Mouse (Mus musculus) midbrain, embryonic 13.5 days (tissue): Measurements from ENCODE around the gene Degs2. TPM values are rescaled to one million over a fixed set of nuclear protein-coding genes. Genes with fewer than 3 reads are reported as not detected.

ENCODE experiments used
- ATAC-seq: fragments of 200-750 bp; cut with Nextera tagmentation; 2 replicates; pipeline ENCODE4 v1.8.0; 2017; ENCODE audit warnings: mild to moderate bottlenecking, moderate TSS enrichment, moderate library complexity
- H3K27ac ChIP-seq: fragments of 300-500 bp; sonication (generic); 2 replicates; pipeline ENCODE4 v1.5.1; 2015; ENCODE audit warnings: inconsistent platforms, mild to moderate bottlenecking, moderate library complexity
- H3K27me3 ChIP-seq: fragments of 300-500 bp; sonication (generic); 2 replicates; pipeline ENCODE4 v1.6.1; 2015; ENCODE audit warnings: mild to moderate bottlenecking, inconsistent platforms
- H3K36me3 ChIP-seq: fragments of 300-500 bp; sonication (generic); 2 replicates; pipeline ENCODE4 v1.6.1; 2015; ENCODE audit warnings: mild to moderate bottlenecking, inconsistent platforms
- H3K4me1 ChIP-seq: fragments of 300-500 bp; sonication (generic); replicated peaks from 2 replicates; pipeline ENCODE4 v1.6.1; 2015; ENCODE audit warnings: inconsistent platforms
- H3K4me2 ChIP-seq: fragments of 300-500 bp; sonication (generic); replicated peaks from 2 replicates; pipeline ENCODE4 v1.6.1; 2015; ENCODE audit warnings: moderate library complexity, mild to moderate bottlenecking, inconsistent platforms
- H3K4me3 ChIP-seq: fragments of 300-500 bp; sonication (generic); replicated peaks from 2 replicates; pipeline ENCODE4 v1.5.1; 2015; ENCODE audit warnings: mild to moderate bottlenecking, inconsistent platforms
- H3K9ac ChIP-seq: fragments of 300-500 bp; sonication (generic); replicated peaks from 2 replicates; pipeline ENCODE4 v1.6.1; 2015; ENCODE audit warnings: mild to moderate bottlenecking, inconsistent platforms
- H3K9me3 ChIP-seq: fragments of 300-500 bp; sonication (generic); 2 replicates; pipeline ENCODE4 v1.6.1; 2016; ENCODE audit warnings: mild to moderate bottlenecking, inconsistent platforms
- WGBS: fragments of 180-500 bp; shearing (Covaris S2); methylation state at CpG from one replicate; pipeline ENCODE4 v1.1.7; 2015; 5-methylcytosine and 5-hydroxymethylcytosine counted together
- microRNA counts: library from miRNA; unstranded; fragments of <30 nt; microRNA quantifications from one replicate; lab custom pipeline; 2016
- microRNA-seq: library from miRNA; unstranded; fragments of <30 nt; microRNA quantifications from one replicate; pipeline ENCODE4, GENCODE M21; 2016
- polyA plus RNA-seq: library from polyadenylated mRNA; unstranded; fragments of >200 nt; fragmentation: Nextera tagmentation; extraction: Ambion mirVana; gene quantifications from 2 replicates; pipeline ENCODE4 v1.2.1, GENCODE M21; 2015

Gene Degs2
- polyA plus RNA-seq, 1 experiment from 2014 or later: 3.8 TPM

DNA sequence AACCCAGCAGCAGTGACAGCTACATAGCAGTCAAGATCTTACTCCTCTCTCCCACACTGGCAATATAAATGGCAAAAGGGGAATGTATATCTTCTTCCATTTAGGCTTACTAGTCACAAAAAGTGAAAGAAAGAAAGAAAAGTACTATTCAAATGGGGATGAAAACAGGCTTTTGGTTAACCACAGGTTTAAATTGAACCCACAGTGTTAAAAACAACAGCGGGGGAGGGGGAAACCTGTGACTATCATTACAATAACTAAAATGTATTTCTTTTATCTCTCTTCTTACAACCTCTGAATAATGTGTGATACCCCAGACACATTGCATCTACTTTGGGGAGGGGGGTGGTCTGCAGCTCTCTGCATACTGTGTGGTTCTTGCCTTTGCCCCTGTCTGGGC lies 55.9 kb downstream of the Degs2 start:
- 100% methylated on average over 1 of the region's 1 CpGs for WGBS

DNA sequence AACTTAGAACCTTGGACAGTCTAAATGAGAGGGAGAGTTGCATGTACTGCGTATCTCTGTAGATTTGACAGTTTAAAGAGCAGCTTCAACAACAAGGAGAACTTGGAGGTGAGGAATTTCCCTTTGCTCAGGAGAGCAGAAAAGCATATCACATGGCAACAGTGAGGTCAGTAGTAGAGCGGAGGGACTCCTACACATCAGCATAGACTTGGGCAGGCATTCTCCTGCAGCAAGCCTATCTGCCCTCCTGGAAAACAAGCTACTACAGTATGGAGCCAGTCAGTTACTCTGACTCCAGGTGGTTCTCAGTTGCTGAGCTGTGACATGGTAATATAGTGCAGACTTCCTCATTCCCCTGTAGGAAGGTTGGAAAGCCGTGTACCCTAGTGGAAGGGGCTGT lies 60.1 kb downstream of the Degs2 start:
- Histone ChIP-seq H3K27ac (no peak overlapping the region), H3K4me2 (no peak overlapping the region), H3K4me1 (0 out of 2 replicates have a peak, but pooled peaks cover 3% of the 10 kb centered on the region), H3K4me3 (no peak overlapping the region), H3K27me3 (no peaks in the 10 kb centered on the region), H3K9me3 (no peaks in the 10 kb centered on the region), H3K36me3 (peaks cover 6% of the 10 kb centered on the region; the same call in 1 of the 2 replicates), H3K9ac (no peak overlapping the region)
- 97% methylated on average over 3 of the region's 3 CpGs for WGBS
- no peak for ATAC-seq

More for the DNA sequence above, 55.9 kb downstream of the Degs2 start:
- Histone ChIP-seq H3K27me3 (no peaks in the 10 kb centered on the region), H3K4me1 (0 out of 2 replicates have a peak, but pooled peaks cover 3% of the 10 kb centered on the region), H3K27ac (no peak overlapping the region), H3K9ac (no peak overlapping the region), H3K4me2 (no peak overlapping the region), H3K9me3 (no peaks in the 10 kb centered on the region), H3K4me3 (no peak overlapping the region), H3K36me3 (peaks cover 26% of the 10 kb centered on the region)
- no peak for ATAC-seq

DNA sequence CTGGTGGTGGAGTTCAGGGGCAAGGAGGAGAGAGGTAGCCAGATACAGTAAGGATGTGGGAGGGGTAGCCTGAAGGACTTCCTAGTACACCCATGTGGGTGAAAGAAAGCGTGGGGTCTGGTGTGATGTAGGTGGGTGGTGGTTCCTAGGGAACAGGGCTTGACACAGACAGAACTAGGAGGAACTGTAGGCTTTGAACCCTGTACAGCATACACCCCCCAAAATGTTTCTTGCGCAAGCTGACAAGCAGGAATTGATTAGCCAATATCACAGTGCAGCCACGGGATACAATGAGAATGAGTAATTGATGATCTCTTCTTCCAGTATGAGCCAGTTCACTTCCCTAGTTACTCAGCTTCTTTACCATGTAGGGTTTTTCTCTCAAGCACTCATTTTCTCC lies 63.0 kb downstream of the Degs2 start:
- Histone ChIP-seq H3K4me3 (no peak overlapping the region), H3K9me3 (no peaks in the 10 kb centered on the region), H3K27me3 (no peaks in the 10 kb centered on the region), H3K36me3 (peaks cover 10% of the 10 kb centered on the region), H3K9ac (no peak overlapping the region), H3K27ac (no peak overlapping the region), H3K4me1 (no peaks in the 10 kb centered on the region), H3K4me2 (no peak overlapping the region)
- 93% methylated on average over 3 of the region's 3 CpGs for WGBS
- no peak for ATAC-seq

DNA sequence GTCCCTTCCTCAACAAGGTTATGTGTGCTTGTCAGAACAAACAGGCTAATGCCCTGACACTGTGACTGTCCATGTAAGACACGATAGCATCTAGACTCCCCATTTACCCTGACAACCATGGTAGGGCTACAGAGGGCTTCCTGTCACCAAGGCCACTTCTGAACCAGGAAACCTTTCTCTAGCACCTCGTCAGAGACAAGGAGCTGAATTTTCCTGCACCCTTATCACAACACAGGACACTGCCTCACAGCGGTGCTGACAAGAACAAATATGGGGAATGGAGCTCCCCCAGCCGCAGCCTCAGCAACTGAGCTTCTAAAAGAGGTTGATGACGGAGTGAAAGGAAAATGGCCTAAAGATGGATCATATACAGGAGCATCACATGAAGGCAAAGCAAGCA lies 64.7 kb downstream of the Degs2 start:
- Histone ChIP-seq H3K4me1 (no peaks in the 10 kb centered on the region), H3K9me3 (no peaks in the 10 kb centered on the region), H3K36me3 (peaks cover 16% of the 10 kb centered on the region), H3K27ac (no peak overlapping the region), H3K9ac (no peak overlapping the region), H3K4me3 (no peak overlapping the region), H3K4me2 (no peak overlapping the region), H3K27me3 (no peaks in the 10 kb centered on the region)
- ATAC-seq: no peak
- 88% methylated on average over 5 of the region's 5 CpGs for WGBS

DNA sequence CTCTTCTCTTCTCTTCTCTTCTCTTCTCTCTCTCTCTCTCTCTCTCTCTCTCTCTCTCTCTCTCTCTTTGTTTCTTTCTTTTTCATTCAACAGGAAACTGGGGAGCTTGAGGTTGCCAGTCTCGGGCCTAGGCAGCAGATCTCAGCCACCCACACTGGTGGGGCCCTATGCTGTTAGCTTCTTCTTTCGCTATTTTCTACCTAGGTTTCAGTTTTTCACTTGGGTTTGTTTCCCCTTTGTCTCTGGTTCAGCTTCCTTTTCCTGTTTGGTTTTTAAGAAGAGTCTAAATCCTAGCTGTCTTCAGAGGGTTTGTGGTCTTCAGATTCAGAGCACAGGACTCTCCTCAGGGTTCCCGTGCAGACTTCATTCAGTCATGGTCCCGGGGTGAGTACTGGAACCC lies 66.6 kb downstream of the Degs2 start:
- H3K4me2 ChIP-seq: no peak overlapping the region
- no peaks in the 10 kb centered on the region for H3K9me3 ChIP-seq
- no peak overlapping the region for H3K27ac ChIP-seq
- H3K4me3 ChIP-seq: no peak overlapping the region
- peaks cover 16% of the 10 kb centered on the region for H3K36me3 ChIP-seq
- no peaks in the 10 kb centered on the region for H3K4me1 ChIP-seq
- H3K27me3 ChIP-seq: no peaks in the 10 kb centered on the region
- ATAC-seq: no peak
- 94% methylated on average over 4 of the region's 4 CpGs for WGBS
- H3K9ac ChIP-seq: no peak overlapping the region

DNA sequence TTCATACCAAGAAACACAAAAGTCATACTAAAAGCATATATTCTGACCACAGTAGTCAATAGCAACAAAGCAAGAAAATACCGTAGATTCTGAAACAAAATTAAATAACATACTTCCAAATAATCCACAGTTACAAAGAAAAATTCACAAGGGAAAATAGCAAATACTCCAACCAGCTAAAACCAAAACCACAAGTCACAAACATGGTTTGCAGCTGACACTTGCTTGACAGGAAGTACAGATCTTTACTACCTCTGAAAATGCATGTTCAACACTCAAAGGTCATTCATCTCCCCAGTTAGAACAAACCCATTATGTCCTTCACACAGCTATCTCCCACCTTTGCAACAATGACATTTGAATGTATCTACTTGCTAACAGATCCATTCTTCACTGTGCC lies 68.1 kb downstream of the Degs2 start:
- ATAC-seq: no peak
- no peak overlapping the region for H3K4me2 ChIP-seq
- H3K4me1 ChIP-seq: no peaks in the 10 kb centered on the region
- H3K27ac ChIP-seq: no peak overlapping the region
- peaks cover 16% of the 10 kb centered on the region for H3K36me3 ChIP-seq
- H3K9ac ChIP-seq: no peak overlapping the region
- 97% methylated on average over 1 of the region's 1 CpGs for WGBS
- no peaks in the 10 kb centered on the region for H3K27me3 ChIP-seq
- no peak overlapping the region for H3K4me3 ChIP-seq
- H3K9me3 ChIP-seq: no peaks in the 10 kb centered on the region

DNA sequence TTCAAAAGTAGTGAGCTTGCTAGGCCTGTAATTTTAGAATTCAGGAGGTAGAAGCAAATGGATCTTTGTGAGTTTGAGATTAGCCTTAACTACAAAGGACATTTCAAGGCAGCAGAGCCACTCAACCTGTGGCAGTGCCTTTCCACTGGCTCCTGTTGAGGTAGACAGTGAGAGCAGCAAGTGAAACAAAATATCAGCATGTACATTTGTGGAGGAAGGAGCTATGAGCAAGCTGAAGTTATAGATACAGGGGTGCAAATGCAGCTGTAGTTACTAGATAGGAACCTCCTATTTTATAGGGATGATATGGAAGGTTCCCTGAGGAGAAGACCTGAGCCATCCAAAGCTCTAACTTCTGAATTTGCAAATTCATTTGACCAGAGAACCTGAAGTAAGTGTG lies 69.6 kb downstream of the Degs2 start:
- H3K4me3 ChIP-seq: no peak overlapping the region
- no peaks in the 10 kb centered on the region for H3K9me3 ChIP-seq
- no peaks in the 10 kb centered on the region for H3K4me1 ChIP-seq
- ATAC-seq: no peak
- no peak overlapping the region for H3K9ac ChIP-seq
- no peaks in the 10 kb centered on the region for H3K27me3 ChIP-seq
- peaks cover 11% of the 10 kb centered on the region for H3K36me3 ChIP-seq
- no peak overlapping the region for H3K4me2 ChIP-seq
- no peak overlapping the region for H3K27ac ChIP-seq

DNA sequence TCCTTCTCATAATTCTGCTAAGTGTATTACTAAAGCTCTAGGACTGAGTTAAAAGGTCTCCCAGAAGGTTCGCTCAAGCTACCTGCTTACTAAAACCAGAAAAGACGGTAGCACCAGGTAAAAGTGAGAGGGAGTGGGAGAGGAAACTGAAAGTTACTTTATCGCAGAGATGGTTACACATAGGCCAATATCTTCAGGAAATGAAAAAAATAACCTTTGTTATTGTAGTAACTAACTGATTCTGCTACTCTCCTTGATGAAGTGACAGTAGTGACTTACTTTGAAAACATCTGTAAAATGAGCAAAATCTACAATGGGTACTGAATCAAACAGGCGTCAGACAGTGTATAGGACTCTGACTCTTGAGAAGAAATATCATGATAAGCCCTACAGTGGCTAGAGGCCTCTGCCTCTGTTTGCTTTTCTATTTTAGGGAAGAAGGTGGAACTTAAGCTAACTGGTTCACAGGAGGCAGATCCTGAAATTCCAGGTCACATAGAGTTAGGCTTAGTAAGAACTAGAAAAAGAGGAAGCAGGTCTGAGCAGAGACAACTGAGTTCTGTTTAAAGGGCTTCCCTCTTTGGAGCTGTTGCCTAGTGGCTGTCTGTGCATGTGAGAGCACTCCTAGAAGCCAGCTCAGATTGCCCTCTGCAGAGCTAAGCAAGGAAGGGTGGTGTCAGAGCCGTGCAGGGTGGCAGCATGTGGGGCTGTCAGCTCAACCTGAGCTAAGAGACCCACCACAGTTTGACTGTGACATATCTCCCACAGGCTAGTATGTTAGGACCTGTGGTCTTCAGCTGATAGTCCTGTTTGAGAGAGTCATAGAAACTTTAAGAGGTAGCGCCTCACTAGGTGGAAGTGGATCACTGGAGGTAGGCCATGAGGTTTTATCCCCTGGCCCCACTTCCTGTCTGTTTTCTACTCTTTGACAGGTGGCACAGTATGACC lies 71.1 kb downstream of the Degs2 start:
- Histone ChIP-seq H3K4me2 (no peak overlapping the region), H3K9me3 (no peaks in the 10 kb centered on the region), H3K27ac (no peak overlapping the region), H3K9ac (no peak overlapping the region), H3K4me1 (no peaks in the 10 kb centered on the region), H3K27me3 (no peaks in the 10 kb centered on the region), H3K4me3 (no peak overlapping the region), H3K36me3 (peaks cover 10% of the 10 kb centered on the region)
- 96% methylated on average over 6 of the region's 6 CpGs for WGBS
- no peak for ATAC-seq

DNA sequence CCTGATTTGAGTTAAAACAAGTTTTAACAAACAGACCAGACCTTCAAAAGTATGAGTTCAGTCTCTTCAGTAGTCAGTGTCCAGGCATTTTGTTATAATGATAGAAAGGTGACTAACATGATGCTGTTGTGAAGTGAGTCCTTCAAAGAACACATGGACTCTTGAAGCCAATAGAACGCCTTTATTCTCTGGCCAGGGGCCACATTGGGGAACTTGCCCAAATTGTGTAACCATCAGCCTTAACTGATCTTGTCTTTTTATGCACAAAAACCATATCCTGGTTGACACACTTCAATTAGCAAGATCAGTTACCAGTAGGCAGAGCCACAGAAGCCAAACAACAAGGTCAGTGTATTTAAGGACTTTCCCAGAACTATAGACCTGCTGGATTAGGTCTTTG lies 72.6 kb downstream of the Degs2 start:
- 97% methylated on average over 1 of the region's 1 CpGs for WGBS
- Histone ChIP-seq H3K4me2 (no peak overlapping the region), H3K9ac (no peak overlapping the region), H3K36me3 (peaks cover 10% of the 10 kb centered on the region), H3K27me3 (no peaks in the 10 kb centered on the region), H3K9me3 (no peaks in the 10 kb centered on the region), H3K27ac (no peak overlapping the region), H3K4me1 (peaks cover 5% of the 10 kb centered on the region), H3K4me3 (no peak overlapping the region)
- no peak for ATAC-seq

MicroRNA genes within 50 kb of the gene (microRNA counts, 519-probe panel; counts per million panel counts)
- microRNA mmu-miR-342-3p (lab: Ali Mortazavi, UCI): 5,817 counts per million, percentile 94 among the panel's probes with 10 or more counts
- 110 counts per million, percentile 56 among the panel's probes with 10 or more counts for microRNA mmu-miR-342-5p (lab: Ali Mortazavi, UCI)

Small RNA genes within 50 kb of the gene (microRNA-seq; reads per million reads assigned to microRNA genes)
- gene Gm23872 (not detected), gene Mir342 (8,087 reads per million, percentile 94 among the genes with 10 or more reads in this experiment)

Other genes with a start within 250 kb of the Degs2 start
- gene Evl, start 147.6 kb downstream of the Degs2 start, polyA plus RNA-seq: 200 and 204 TPM in 2 replicates
- 14.7 and 17.4 TPM in 2 replicates for gene Yy1, start 90.7 kb upstream of the Degs2 start, polyA plus RNA-seq
- gene Slc25a29, start 133.6 kb upstream of the Degs2 start, polyA plus RNA-seq: 17.9 and 18.8 TPM in 2 replicates
- 11.9 and 12.4 TPM in 2 replicates for gene Slc25a47, start 133.7 kb upstream of the Degs2 start, polyA plus RNA-seq
- 6.2 and 9.1 TPM in 2 replicates for gene Wdr25, start 191.3 kb upstream of the Degs2 start, polyA plus RNA-seq
- 107 and 108 TPM in 2 replicates for gene Wars, start 191.9 kb upstream of the Degs2 start, polyA plus RNA-seq